Mouse (Mus musculus) midbrain, embryonic 13.5 days (tissue): ENCODE data around the gene Dysf. TPM values are rescaled to one million over a fixed set of nuclear protein-coding genes. Genes with fewer than 3 reads are reported as not detected.
A peak's percentile ranks its signal among the peaks of the same experiment; 100 is the strongest.

Experiments
- ATAC-seq: fragments of 200-750 bp; cut with Nextera tagmentation; 2 replicates; pipeline ENCODE4 v1.8.0; 2017; ENCODE audit warnings: mild to moderate bottlenecking, moderate TSS enrichment, moderate library complexity
- H3K27ac ChIP-seq: fragments of 300-500 bp; sonication (generic); 2 replicates; pipeline ENCODE4 v1.5.1; 2015; ENCODE audit warnings: inconsistent platforms, mild to moderate bottlenecking, moderate library complexity
- H3K27me3 ChIP-seq: fragments of 300-500 bp; sonication (generic); 2 replicates; pipeline ENCODE4 v1.6.1; 2015; ENCODE audit warnings: mild to moderate bottlenecking, inconsistent platforms
- H3K36me3 ChIP-seq: fragments of 300-500 bp; sonication (generic); 2 replicates; pipeline ENCODE4 v1.6.1; 2015; ENCODE audit warnings: mild to moderate bottlenecking, inconsistent platforms
- H3K4me1 ChIP-seq: fragments of 300-500 bp; sonication (generic); replicated peaks from 2 replicates; pipeline ENCODE4 v1.6.1; 2015; ENCODE audit warnings: inconsistent platforms
- H3K4me2 ChIP-seq: fragments of 300-500 bp; sonication (generic); replicated peaks from 2 replicates; pipeline ENCODE4 v1.6.1; 2015; ENCODE audit warnings: moderate library complexity, mild to moderate bottlenecking, inconsistent platforms
- H3K4me3 ChIP-seq: fragments of 300-500 bp; sonication (generic); replicated peaks from 2 replicates; pipeline ENCODE4 v1.5.1; 2015; ENCODE audit warnings: mild to moderate bottlenecking, inconsistent platforms
- H3K9ac ChIP-seq: fragments of 300-500 bp; sonication (generic); replicated peaks from 2 replicates; pipeline ENCODE4 v1.6.1; 2015; ENCODE audit warnings: mild to moderate bottlenecking, inconsistent platforms
- H3K9me3 ChIP-seq: fragments of 300-500 bp; sonication (generic); 2 replicates; pipeline ENCODE4 v1.6.1; 2016; ENCODE audit warnings: mild to moderate bottlenecking, inconsistent platforms
- WGBS: fragments of 180-500 bp; shearing (Covaris S2); methylation state at CpG from one replicate; pipeline ENCODE4 v1.1.7; 2015; 5-methylcytosine and 5-hydroxymethylcytosine counted together
- polyA plus RNA-seq: library from polyadenylated mRNA; unstranded; fragments of >200 nt; fragmentation: Nextera tagmentation; extraction: Ambion mirVana; gene quantifications from 2 replicates; pipeline ENCODE4 v1.2.1, GENCODE M21; 2015

The Dysf gene
- polyA plus RNA-seq, 1 experiment from 2014 or later = 2.6 TPM

DNA sequence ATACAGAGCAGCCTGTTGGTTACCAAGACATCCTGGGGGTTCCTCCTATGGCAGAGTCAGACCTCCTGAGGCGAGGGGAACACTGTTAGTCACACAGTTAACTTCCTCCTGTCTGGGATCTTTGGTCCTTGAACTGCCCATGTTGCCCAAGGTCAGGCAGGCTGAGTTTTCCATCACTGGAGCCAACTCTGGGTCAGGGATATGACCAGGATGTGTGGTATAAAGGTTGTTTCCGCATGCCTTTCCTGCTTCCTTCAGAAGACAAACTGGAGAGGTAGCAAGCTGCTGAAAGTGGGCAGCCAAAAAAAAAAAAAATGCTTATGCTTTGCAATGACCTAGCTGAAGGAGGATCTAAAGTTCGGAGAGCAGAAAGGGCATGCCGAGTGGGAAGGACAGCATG lies 116.7 kb downstream of the Dysf start:
- Histone ChIP-seq H3K4me3 (no peak overlapping the region), H3K4me2 (no peak overlapping the region), H3K36me3 (no peaks in the 10 kb centered on the region), H3K27me3 (no peaks in the 10 kb centered on the region), H3K9ac (no peak overlapping the region), H3K9me3 (no peaks in the 10 kb centered on the region), H3K4me1 (0 out of 2 replicates have a peak, but pooled peaks cover under 1% of the 10 kb centered on the region), H3K27ac (no peak overlapping the region)
- no peak for ATAC-seq
- 83% methylated on average over 4 of the region's 4 CpGs for WGBS

DNA sequence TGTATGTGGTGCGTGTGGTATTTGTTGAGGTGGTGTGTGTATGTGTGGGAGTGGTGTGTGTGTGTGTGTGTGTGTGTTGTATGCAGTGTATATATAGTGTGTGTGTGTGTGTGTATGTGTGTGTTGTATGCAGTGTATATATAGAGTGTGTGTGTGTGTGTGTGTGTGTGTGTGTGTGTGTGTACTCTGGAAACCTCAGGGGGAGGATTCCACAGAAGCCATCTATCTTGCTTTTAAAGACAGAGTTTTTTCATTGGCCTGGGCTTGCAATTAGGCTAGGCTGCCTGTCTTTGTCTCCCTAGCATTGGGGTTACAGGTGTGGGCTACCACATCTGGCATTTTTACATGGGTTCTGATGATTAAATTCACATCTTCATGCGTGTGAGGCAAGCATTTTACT lies 119.8 kb downstream of the Dysf start:
- WGBS = 89% methylated on average over 2 of the region's 2 CpGs
- no peak overlapping the region for H3K4me3 ChIP-seq
- no peak for ATAC-seq
- no peaks in the 10 kb centered on the region for H3K4me1 ChIP-seq
- no peak overlapping the region for H3K27ac ChIP-seq
- no peak overlapping the region for H3K4me2 ChIP-seq
- no peaks in the 10 kb centered on the region for H3K9me3 ChIP-seq
- no peaks in the 10 kb centered on the region for H3K27me3 ChIP-seq
- H3K9ac ChIP-seq = no peak overlapping the region
- H3K36me3 ChIP-seq = no peaks in the 10 kb centered on the region

DNA sequence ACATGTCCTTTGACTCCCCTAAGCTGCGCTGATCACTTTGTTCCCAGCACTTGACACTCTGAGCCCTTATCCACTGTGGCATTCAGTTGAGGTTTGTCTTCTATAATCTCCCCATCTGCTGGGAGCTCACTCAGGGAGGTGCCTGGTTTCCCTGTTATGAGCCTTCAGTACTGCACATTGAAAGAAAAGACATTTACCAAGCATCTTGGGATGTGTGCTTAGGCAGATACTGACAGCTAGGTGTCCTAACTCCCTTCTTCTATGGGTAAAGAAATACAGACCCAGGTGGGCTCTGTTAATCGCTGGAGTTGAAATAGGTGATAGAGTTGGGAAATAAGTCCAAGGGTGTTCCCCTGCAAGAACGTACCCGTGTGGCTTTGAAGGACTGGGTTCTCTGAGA lies 122.5 kb downstream of the Dysf start:
- H3K9ac ChIP-seq = no peak overlapping the region
- H3K27ac ChIP-seq = no peak overlapping the region
- WGBS = 86% methylated on average over 4 of the region's 4 CpGs
- H3K4me1 ChIP-seq = peaks cover 8% of the 10 kb centered on the region
- H3K4me2 ChIP-seq = no peak overlapping the region
- H3K4me3 ChIP-seq = no peak overlapping the region
- no peaks in the 10 kb centered on the region for H3K27me3 ChIP-seq
- ATAC-seq = no peak
- no peaks in the 10 kb centered on the region for H3K9me3 ChIP-seq
- H3K36me3 ChIP-seq = no peaks in the 10 kb centered on the region

DNA sequence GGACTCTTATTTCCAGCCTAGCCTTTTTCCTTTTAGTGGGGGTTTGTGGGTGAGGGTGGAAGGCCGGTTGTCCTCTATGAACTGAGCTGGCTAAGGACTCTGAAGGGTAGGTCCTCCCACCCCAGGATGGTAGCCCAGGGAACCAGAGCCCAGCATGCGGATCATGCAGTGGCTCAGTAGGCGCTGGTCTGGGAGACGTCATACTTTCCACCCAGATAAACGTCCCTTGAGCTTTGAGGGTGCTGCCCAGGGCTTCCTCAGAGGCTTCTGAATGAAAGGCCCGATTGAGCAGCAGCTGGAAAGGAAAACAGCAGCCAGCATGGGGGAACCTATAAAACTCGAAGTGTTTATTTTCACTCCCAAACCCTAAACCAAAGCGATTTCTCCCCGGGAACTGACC lies 123.1 kb downstream of the Dysf start:
- no peak overlapping the region for H3K4me3 ChIP-seq
- H3K27me3 ChIP-seq = no peaks in the 10 kb centered on the region
- no peak overlapping the region for H3K9ac ChIP-seq
- H3K36me3 ChIP-seq = no peaks in the 10 kb centered on the region
- H3K4me2 ChIP-seq = no peak overlapping the region
- no peak for ATAC-seq
- H3K4me1 ChIP-seq = peaks cover 8% of the 10 kb centered on the region
- H3K27ac ChIP-seq = no peak overlapping the region
- 79% methylated on average over 9 of the region's 9 CpGs for WGBS
- no peaks in the 10 kb centered on the region for H3K9me3 ChIP-seq

DNA sequence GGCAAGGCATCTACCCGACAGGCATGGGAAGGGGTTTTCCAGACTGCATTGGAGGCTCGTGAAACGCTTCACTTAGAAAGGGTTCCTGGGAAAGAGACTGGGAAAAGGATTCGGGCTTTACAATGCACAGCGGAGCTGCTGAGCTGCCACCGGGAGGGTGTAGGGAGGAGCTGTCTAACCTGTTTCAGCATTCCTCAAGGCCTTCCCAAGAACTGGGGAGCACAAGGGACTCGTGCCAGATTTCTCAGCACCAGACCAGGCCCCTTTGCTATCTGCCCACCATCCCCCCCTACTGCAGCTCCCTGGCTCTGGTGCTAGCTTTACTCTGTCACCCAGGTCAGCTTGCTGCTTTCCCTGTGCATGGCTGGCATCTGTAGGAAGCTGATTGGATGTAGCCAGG lies 124.7 kb downstream of the Dysf start:
- 64% methylated on average over 7 of the region's 7 CpGs for WGBS
- Histone ChIP-seq H3K36me3 (no peaks in the 10 kb centered on the region), H3K27ac (no peak overlapping the region), H3K4me3 (no peak overlapping the region), H3K9ac (no peak overlapping the region), H3K27me3 (no peaks in the 10 kb centered on the region), H3K4me2 (no peak overlapping the region), H3K9me3 (no peaks in the 10 kb centered on the region), H3K4me1 (peaks cover 8% of the 10 kb centered on the region)
- ATAC-seq = no peak

DNA sequence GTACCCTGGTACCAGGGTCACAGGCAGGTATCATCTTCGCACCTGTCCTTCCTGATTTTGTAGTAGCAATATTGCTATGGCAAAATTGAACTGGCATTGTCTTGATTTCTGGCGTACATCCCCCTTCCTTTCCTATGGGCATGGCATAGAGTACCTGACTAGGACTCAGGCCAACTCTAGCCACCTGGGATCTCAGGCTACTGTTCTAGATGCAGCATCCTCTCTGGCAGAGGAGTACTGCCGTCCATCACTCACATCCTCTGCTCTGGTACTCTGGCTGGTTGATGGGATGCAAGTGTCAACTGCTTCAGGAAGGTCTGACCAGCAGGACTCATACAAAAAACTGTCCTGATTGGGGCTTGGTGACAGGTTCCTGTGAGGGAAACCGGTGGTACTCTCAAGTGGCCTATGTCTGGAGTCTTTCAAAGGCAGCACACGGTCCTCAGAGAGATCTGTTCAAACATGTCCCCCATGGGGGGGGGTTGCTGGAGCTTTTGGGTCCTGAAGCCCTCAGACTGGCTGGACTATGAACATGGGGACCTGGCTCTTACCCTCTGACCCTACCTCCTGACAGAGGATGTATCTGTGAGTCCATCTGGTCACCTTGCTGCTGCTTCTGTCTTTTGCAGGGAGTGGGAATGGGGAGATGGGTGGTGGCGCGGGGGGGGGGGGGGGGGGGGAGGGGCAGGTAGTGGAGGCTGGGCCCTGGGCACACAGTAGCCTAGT lies 125.8 kb downstream of the Dysf start:
- Histone ChIP-seq H3K9ac (no peak overlapping the region; the same call in 1 of the 2 replicates), H3K4me2 (no peak overlapping the region)
- peak; percentile 59; the same call in 1 of the 2 replicates for ATAC-seq

DNA sequence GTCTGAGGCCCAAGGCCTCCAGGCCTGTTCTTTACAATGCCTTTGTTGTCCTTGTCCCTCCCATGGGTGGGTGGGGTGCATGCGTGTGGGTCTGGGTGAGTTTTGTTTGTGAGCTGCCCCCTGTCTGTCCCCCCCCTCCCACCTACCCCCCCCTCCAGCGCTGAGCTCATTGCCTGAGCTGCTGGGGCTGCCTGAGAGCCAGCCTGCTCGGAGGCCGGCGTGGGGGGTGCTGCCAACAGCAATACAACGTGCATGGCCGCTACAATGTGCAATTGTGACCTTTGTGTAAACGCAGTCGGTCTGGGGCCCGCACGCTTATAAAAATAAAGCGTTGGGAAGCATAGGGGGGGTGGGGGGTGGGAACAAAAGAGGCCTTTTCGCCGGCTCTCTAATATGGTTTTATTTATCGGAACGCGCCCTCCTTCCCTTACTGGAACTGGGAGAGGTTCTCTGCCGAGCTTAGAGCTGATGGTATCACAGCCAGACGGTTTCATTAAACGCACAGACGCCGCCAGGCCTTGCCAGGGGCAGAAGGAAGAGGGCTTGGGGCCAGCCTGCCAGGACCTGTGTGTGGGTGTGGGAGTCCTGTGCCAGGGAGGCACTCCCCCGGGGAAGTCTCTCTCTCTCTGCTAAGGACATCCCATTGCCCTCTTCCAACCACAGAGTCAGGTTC lies 126.5 kb downstream of the Dysf start:
- no peaks in the 10 kb centered on the region for H3K36me3 ChIP-seq
- WGBS = 36% methylated on average over 23 of the region's 23 CpGs
- no peak overlapping the region for H3K4me3 ChIP-seq
- no peaks in the 10 kb centered on the region for H3K27me3 ChIP-seq
- ATAC-seq = peak; percentile 91
- peak overlapping the region; percentile 25 for H3K4me2 ChIP-seq
- peak overlapping the region; percentile 24; the same call in 1 of the 2 replicates for H3K9ac ChIP-seq
- peaks cover 8% of the 10 kb centered on the region for H3K4me1 ChIP-seq
- no peaks in the 10 kb centered on the region for H3K9me3 ChIP-seq
- H3K27ac ChIP-seq = no peak overlapping the region; the same call in 1 of the 2 replicates

More for the DNA sequence above, 125.8 kb downstream of the Dysf start:
- no peak overlapping the region for H3K27ac ChIP-seq
- H3K36me3 ChIP-seq = no peaks in the 10 kb centered on the region
- WGBS = 76% methylated on average over 5 of the region's 7 CpGs
- H3K4me1 ChIP-seq = peaks cover 8% of the 10 kb centered on the region
- no peak overlapping the region for H3K4me3 ChIP-seq
- H3K27me3 ChIP-seq = no peaks in the 10 kb centered on the region
- no peaks in the 10 kb centered on the region for H3K9me3 ChIP-seq

DNA sequence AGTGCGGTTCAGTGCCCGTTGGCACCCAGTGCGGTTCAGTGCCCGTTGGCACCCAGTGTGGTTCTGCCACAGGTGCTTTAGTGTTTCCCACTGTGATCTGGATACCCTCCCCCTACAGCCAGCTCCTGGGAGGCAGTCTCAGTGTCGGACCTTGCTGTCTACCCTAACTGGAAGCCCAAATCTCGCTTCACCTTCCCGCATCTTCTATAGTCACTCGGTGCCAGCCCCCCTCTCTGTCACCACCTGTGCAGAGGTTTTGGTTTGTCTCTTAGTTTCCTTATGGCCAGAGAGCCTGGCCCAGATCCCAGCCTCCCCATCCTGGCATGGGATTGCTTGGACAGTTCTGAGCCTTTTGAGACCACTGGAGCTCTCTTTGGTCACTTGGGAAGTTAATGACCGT lies 127.3 kb downstream of the Dysf start:
- Histone ChIP-seq H3K27me3 (no peaks in the 10 kb centered on the region), H3K4me2 (no peak overlapping the region), H3K27ac (no peak overlapping the region), H3K4me1 (peaks cover 8% of the 10 kb centered on the region), H3K4me3 (no peak overlapping the region), H3K36me3 (no peaks in the 10 kb centered on the region), H3K9me3 (no peaks in the 10 kb centered on the region), H3K9ac (no peak overlapping the region)
- WGBS = 98% methylated on average over 9 of the region's 9 CpGs
- no peak for ATAC-seq

DNA sequence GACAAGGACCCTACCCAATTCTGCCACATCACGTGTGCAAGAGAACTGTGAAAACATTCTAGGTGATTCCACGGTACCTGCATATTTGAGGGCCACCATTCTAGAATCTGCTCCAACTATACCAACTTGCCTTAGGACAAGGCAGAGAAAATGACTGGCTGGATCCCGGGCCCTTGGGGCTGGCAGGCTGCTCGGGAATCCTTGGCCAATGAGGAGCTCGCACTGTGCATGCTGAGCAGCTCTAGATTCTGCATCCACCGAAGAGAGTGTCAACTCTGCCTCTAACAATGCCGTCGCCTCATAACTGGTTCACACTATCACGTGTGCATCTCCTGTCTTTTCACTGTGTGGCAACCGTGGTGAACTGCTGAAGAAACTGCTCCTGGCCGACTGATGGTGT lies 128.0 kb downstream of the Dysf start:
- no peak overlapping the region for H3K27ac ChIP-seq
- no peak overlapping the region for H3K4me2 ChIP-seq
- H3K36me3 ChIP-seq = no peaks in the 10 kb centered on the region
- no peak overlapping the region for H3K4me3 ChIP-seq
- WGBS = 87% methylated on average over 11 of the region's 11 CpGs
- peaks cover 8% of the 10 kb centered on the region for H3K4me1 ChIP-seq
- H3K27me3 ChIP-seq = no peaks in the 10 kb centered on the region
- no peak overlapping the region for H3K9ac ChIP-seq
- ATAC-seq = no peak
- H3K9me3 ChIP-seq = no peaks in the 10 kb centered on the region

DNA sequence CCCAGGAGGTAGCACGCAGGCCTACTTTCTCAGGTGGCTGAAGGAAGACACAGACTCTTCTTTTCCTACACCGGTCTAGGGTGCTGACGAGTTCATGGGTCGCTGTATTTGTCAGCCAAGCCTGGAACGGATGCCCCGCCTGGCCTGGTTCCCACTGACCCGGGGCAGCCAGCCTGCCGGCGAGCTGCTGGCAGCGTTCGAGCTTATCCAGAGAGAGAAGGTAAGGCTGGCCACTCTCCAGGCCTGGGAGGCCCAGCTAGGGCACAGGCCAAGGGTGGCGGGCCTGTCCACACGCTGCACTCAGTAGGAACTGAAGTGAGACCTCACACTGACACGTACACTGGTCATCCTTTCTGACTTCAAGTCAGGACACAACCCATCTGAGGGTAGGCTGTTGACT lies 131.5 kb downstream of the Dysf start:
- Histone ChIP-seq H3K27ac (no peak overlapping the region), H3K4me2 (no peak overlapping the region), H3K27me3 (no peaks in the 10 kb centered on the region), H3K36me3 (no peaks in the 10 kb centered on the region), H3K4me1 (peaks cover 4% of the 10 kb centered on the region), H3K9me3 (no peaks in the 10 kb centered on the region), H3K9ac (no peak overlapping the region), H3K4me3 (no peak overlapping the region)
- no peak for ATAC-seq
- WGBS = 86% methylated on average over 14 of the region's 14 CpGs

DNA sequence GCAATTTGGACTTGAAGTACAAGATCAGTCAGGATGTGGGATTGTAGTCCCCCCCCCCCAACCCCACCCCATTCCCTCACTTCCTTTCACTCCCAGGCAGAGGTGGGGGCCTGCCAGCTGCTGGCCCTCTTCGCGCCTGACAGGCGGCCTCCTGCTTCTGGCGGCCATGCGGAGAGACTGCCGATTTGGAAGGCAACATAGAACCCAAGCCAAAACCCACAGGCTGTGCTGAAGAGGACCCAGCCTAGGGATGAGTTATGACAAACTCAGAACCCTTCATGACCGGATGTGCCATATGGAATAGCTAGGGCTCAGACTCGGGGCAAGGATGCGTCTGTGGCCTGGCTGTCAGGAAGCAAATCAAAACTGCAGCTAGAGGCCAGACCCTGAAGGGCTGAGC lies 134.1 kb downstream of the Dysf start:
- Histone ChIP-seq H3K27me3 (no peaks in the 10 kb centered on the region), H3K4me1 (no peaks in the 10 kb centered on the region), H3K9ac (no peak overlapping the region), H3K4me3 (no peak overlapping the region), H3K4me2 (no peak overlapping the region), H3K9me3 (no peaks in the 10 kb centered on the region), H3K27ac (no peak overlapping the region), H3K36me3 (no peaks in the 10 kb centered on the region)
- no peak for ATAC-seq
- 83% methylated on average over 9 of the region's 9 CpGs for WGBS

DNA sequence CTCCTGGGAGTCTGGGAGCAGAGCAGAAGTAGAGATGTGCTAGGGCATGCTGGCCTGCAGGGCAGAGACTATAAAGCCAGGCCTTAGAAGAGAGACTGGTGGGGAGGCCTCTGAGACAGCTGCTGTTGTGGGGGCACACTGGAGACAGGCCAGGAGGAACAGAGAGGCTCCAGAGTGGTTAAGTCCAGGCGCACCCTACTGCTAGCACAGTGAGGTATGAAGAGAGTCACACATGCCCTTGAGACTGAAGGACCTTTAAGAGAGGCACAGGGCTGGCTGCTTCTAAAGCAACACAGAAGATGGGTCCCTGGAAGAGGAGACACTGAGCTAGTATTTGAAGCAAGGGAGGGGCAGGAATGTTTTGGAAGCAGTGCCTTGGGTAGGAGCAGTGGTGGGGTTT lies 134.9 kb downstream of the Dysf start:
- Histone ChIP-seq H3K9me3 (no peaks in the 10 kb centered on the region), H3K36me3 (no peaks in the 10 kb centered on the region), H3K27ac (no peak overlapping the region), H3K9ac (no peak overlapping the region; the same call in 1 of the 2 replicates), H3K4me1 (no peaks in the 10 kb centered on the region), H3K27me3 (no peaks in the 10 kb centered on the region), H3K4me2 (no peak overlapping the region), H3K4me3 (no peak overlapping the region)
- WGBS = 76% methylated on average over 1 of the region's 1 CpGs
- no peak; the same call in 1 of the 2 replicates for ATAC-seq
